Mouse (Mus musculus) layer of hippocampus, postnatal 14 days (tissue): ENCODE data around the gene A530032D15Rik. TPM values are rescaled to one million over a fixed set of nuclear protein-coding genes. Genes with fewer than 3 reads are reported as not detected.
"Not testable (repeated sequence)": the region's sequence is repeated elsewhere in the genome, so short reads cannot be mapped to it uniquely, and the experiment has no call there.

Experiments
- DNase-seq, 2 experiments: peaks; one replicate each; pipeline ENCODE4 v3.0.0; 2021 to 2022; ENCODE audit warnings: low spot score in 2 of 2, mixed read lengths in 1 of 2
- total RNA-seq, 2 experiments: library from RNA; stranded (reverse); gene quantifications; 2 replicates each; pipeline ENCODE4 v1.2.3; 2021

The A530032D15Rik gene
- total RNA-seq, 2 experiments from 2014 or later = not detected

DNA sequence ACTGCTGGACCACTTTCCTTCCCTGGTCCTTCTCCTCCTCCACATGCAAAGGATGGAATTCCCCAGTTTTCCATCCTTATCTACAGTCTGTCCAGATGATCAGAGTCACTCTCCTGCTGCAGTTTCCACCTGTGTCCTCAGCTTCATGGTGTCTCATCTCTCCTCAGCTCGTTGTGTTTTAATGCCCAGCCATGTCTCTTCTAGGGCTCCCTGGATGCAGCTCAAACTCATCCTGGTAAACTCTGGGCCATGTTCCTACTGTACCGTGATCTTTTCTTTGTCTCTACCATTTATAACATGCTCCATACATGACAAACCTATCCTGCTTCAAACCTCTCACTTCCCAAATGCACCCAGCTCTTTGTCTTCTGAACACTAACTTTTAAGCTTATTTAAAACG, 38.0 kb downstream of the A530032D15Rik start:
- not testable (repeated sequence) for DNase-seq

DNA sequence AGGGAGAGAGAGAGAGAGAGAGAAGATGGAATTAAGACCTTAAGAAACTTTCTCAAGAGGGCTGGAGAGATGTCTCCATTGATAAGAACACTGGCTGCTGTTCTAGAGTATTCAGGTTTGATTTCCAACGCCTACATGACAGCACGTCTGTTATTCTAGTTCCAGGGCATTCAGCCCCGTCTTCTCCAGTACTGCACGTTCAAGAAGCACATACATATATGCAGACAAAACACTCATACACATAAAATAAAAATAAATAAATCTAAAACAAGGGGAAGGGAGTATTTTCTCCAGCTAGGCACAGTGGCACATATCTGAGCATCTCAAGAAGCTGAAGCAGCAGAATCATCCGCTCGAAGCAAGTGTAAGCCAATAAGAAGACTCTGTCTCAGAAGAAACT, 73.9 kb downstream of the A530032D15Rik start:
- DNase-seq = not testable (repeated sequence)

- DNase-seq = not testable (repeated sequence)
Measured at GRCm38 (mm10) chr1:85034394-85034793, 75.3 kb downstream of the A530032D15Rik start.

DNA sequence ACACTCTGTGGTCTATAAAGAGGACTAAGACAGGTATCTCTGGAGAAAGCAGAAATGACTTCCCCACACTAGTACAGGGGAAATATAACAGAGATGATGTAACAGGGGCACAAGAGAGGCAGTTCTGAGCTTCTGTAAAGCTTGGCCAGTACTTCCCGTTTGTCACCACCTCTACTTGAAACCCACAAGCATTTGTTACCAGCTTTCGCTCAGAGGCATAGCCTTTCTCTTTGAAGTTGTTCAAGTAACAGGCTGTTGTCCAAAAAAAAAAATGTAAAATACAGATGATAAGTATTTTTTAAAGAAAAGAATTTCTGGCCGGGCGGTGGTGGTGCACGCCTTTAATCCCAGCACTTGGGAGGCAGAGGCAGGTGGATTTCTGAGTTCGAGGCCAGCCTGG, 76.0 kb downstream of the A530032D15Rik start:
- not testable (repeated sequence) for DNase-seq

Other genes starting within 250 kb of the A530032D15Rik start
- gene Slc16a14, start 174.7 kb downstream of the A530032D15Rik start, total RNA-seq = 10 to 100 TPM; 22.0 to 26.0 TPM
- not detected for gene Gm10553, start 9.7 kb downstream of the A530032D15Rik start, total RNA-seq
- gene C130026I21Rik, start 160.7 kb upstream of the A530032D15Rik start, total RNA-seq = under 1 TPM; 0.43 to 0.71 TPM